ENCODE assay signal across 31 mouse cellular contexts in the genomic region with DNA sequence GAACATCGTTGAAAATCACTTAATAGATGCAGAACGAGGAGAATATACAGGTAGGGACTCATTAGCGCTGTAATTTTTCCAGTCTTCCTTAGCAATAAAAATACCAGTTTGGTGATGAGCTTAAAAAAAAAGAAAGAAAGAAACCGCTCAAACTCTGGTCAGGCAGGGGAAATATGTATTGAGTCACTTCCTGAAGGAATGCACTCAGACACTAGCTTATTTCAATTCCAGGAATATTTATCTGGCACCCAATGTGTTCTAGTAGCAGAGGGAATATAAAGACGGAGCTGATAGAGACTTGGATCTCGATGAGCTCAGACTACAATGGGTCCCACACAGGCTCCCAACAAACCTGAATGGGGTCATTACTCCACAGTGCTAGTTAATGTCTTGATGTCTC. TPM values are rescaled to one million over a fixed set of nuclear protein-coding genes. Genes with fewer than 3 reads are reported as not detected.
A peak's percentile ranks its signal among the peaks of the same experiment; 100 is the strongest.
DNase-seq lines count a peak whose midpoint lies in the region; ATAC-seq and TF ChIP-seq lines count a peak whose summit lies in the region.
"Had no signal": no experiment of that assay in that cellular context is flagged by ENCODE, and none has a peak within 500 bp of the region (broad histone marks: within the 10 kb centered on the region; RNA-seq: fewer than 3 reads in every experiment).

No protein-coding gene starts in this region.

- no peak for TF ChIP-seq EP300 in lung, postnatal 0 days (IDR thresholded peaks at IDR 0.05)

- H3K9me3 ChIP-seq in lung, postnatal 0 days (ENCODE audit: low read length) = no peaks in the 10 kb centered on the region
- H3K9me3 ChIP-seq: embryonic facial prominence, embryonic 13.5 days; embryonic facial prominence, embryonic 15.5 days; forebrain, embryonic 10.5 days; forebrain, embryonic 12.5 days; G1E had no signal

- no peak for TF ChIP-seq CTCF in lung, postnatal 0 days (IDR thresholded peaks at IDR 0.05)
- TF ChIP-seq CTCF in embryonic fibroblast, embryonic 13.5 days (IDR thresholded peaks at IDR 0.05; ENCODE audit: borderline replicate concordance, insufficient read depth, low read length) = no peak

- intact Hi-C loops in left cerebral cortex, postnatal 25 days (cut with DNase I) = no loop called here

- H3K4me3 ChIP-seq in lung, postnatal 0 days (ENCODE audit: low read depth, low read length) = no peak overlapping the region
- H3K4me3 ChIP-seq in embryonic fibroblast, embryonic 13.5 days (ENCODE audit: insufficient read depth, low read length) = no peak overlapping the region
- H3K4me3 ChIP-seq: embryonic facial prominence, embryonic 13.5 days; embryonic facial prominence, embryonic 15.5 days; forebrain, embryonic 10.5 days; forebrain, embryonic 12.5 days had no signal

- H3K36me3 ChIP-seq in lung, postnatal 0 days (ENCODE audit: insufficient read depth, low read length) = no peaks in the 10 kb centered on the region
- H3K36me3 ChIP-seq: embryonic facial prominence, embryonic 13.5 days; embryonic facial prominence, embryonic 15.5 days; forebrain, embryonic 10.5 days; forebrain, embryonic 12.5 days; G1E had no signal

- ATAC-seq in lung, postnatal 0 days = no peak
- ATAC-seq: activated CD4-positive, CD25-positive, alpha-beta regulatory T cell, adult 4 months; CD4-positive, CD25-positive, alpha-beta regulatory T cell, adult 4 months; forebrain, embryonic 14.5 days; forebrain, embryonic 16.5 days; Patski had no signal

- WGBS in lung, postnatal 0 days = 66% methylated on average over 6 of the region's 6 CpGs

- H3K27ac ChIP-seq in lung, postnatal 0 days (ENCODE audit: low read length) = no peak overlapping the region
- peak overlapping the region; percentile 58; the same call in 1 of the 2 replicates for H3K27ac ChIP-seq in embryonic fibroblast, embryonic 13.5 days (ENCODE audit: insufficient read depth, low read length)
- H3K27ac ChIP-seq: embryonic facial prominence, embryonic 13.5 days; embryonic facial prominence, embryonic 15.5 days; forebrain, embryonic 10.5 days; forebrain, embryonic 12.5 days had no signal

- no peak for TF ChIP-seq POLR2A in embryonic fibroblast, embryonic 13.5 days (IDR thresholded peaks at IDR 0.05; ENCODE audit: low read depth, low read length)

- H3K27me3 ChIP-seq in lung, postnatal 0 days (replicated peaks; ENCODE audit: insufficient read depth, low read length) = 0 out of 2 replicates have a peak, but pooled peaks cover under 1% of the 10 kb centered on the region
- H3K27me3 ChIP-seq: CH12.LX, Patski had no signal

- no peak overlapping the region for H3K9ac ChIP-seq in lung, postnatal 0 days (replicated peaks; ENCODE audit: low read depth)
- H3K9ac ChIP-seq: embryonic facial prominence, embryonic 13.5 days; embryonic facial prominence, embryonic 15.5 days; forebrain, embryonic 12.5 days had no signal

- DNase-seq in lung, postnatal 0 days (ENCODE audit: low spot score) = peak; percentile 50
- DNase-seq in lung, postnatal 10 days = no peak
- peak; percentile 63 for DNase-seq in 3T3-L1 (ENCODE audit: low read depth, low spot score)
- DNase-seq in Muller cell, postnatal 12 days (ENCODE audit: inconsistent ontology term) = peak; percentile 40
- no peak for DNase-seq in testis, postnatal 14 days (ENCODE audit: low spot score)
- DNase-seq in adrenal gland, postnatal 4 days (ENCODE audit: low spot score in 2 of 2) = no peak
- no peak for DNase-seq in left cerebral cortex, postnatal 25 days (ENCODE audit: low spot score in 2 of 2)
- DNase-seq: adrenal gland, adult 8-10 months; adrenal gland, postnatal 14 days; adrenal gland, postnatal 36 days; B cell, adult 2 months; cerebellum, adult 11 months; cerebellum, adult 18-20 months; cerebellum, adult 8-10 months; cerebellum, adult 9-11 months; cerebellum, postnatal 14 days; cerebellum, postnatal 36 days; embryo, embryonic 11 days had no signal

- H3K4me2 ChIP-seq in lung, postnatal 0 days (replicated peaks; ENCODE audit: low read depth, low read length) = no peak overlapping the region
- H3K4me2 ChIP-seq: embryonic facial prominence, embryonic 13.5 days; embryonic facial prominence, embryonic 15.5 days; forebrain, embryonic 12.5 days had no signal

- peaks cover 5% of the 10 kb centered on the region; the same call in 1 of the 2 replicates for H3K4me1 ChIP-seq in lung, postnatal 0 days (ENCODE audit: insufficient read depth, low read depth, low read length)
- H3K4me1 ChIP-seq in embryonic fibroblast, embryonic 13.5 days (ENCODE audit: control insufficient read depth, insufficient read depth, low read length) = peaks cover 9% of the 10 kb centered on the region

RNA-seq across cellular contexts. Expression of a gene that starts 5.7 kb away (rescaled TPM):
- 3.0 and 3.7 TPM in 2 replicates for polyA plus RNA-seq in lung, postnatal 0 days (2015; fragmentation: Nextera tagmentation; extraction: Ambion mirVana)
- 0.79 and 1.1 TPM in 2 replicates for polyA plus RNA-seq in embryonic fibroblast, embryonic 13.5 days (2011; ENCODE audit: insufficient read length, low read depth, missing spikeins)
- 1 to 10 TPM in 1 of 2 experiments, under 1 TPM in 1; 0.99 to 2.7 TPM for total RNA-seq in adrenal gland, postnatal 4 days (2021)
- under 1 TPM; 0.53 to 0.85 TPM for total RNA-seq in left cerebral cortex, postnatal 25 days (2021)
- total RNA-seq: CH12.LX; common myeloid progenitor, adult 5-6 weeks had no signal
- polyA plus RNA-seq: activated CD4-positive, CD25-positive, alpha-beta regulatory T cell, adult 4 months; forebrain, embryonic 14.5 days; G1E; Patski had no signal

Comparison
In these comparisons a context has a peak if more than half of its experiments do, and no peak if none do; other contexts are left out.
1. DNase-seq: peak in lung, postnatal 0 days (single experiment), 3T3-L1 (single experiment) and Muller cell, postnatal 12 days (single experiment); none in lung, postnatal 10 days (single experiment), testis, postnatal 14 days (single experiment), adrenal gland, postnatal 4 days (0 of 2) and left cerebral cortex, postnatal 25 days (0 of 2).